Mouse (Mus musculus): ENCODE results near the gene Btn1a1.

Gene Btn1a1

GRCm38 (mm10) chr13:23465600-23466109 is at the start of gene Btn1a1:
Btn1a1 (minus strand) TSS chr13:23465901.
- no peak for DNase-seq (ENCODE audit: low spot score in 2 of 2)

- DNase-seq (ENCODE audit: low spot score in 2 of 2) = no peak
Measured at GRCm38 (mm10) chr13:23515281-23515680, 49.6 kb upstream of the Btn1a1 start.

GRCm38 (mm10) chr13:23513517-23513916 is 47.8 kb upstream of the Btn1a1 start:
- no peak for DNase-seq (ENCODE audit: low spot score in 2 of 2)

- no peak for DNase-seq (ENCODE audit: low spot score in 2 of 2)
Measured at GRCm38 (mm10) chr13:23510127-23510526, 44.4 kb upstream of the Btn1a1 start.

GRCm38 (mm10) chr13:23506819-23507515 is 41.3 kb upstream of the Btn1a1 start:
- no peak for DNase-seq (ENCODE audit: low spot score in 2 of 2)

GRCm38 (mm10) chr13:23506351-23506750 is 40.6 kb upstream of the Btn1a1 start:
- DNase-seq (ENCODE audit: low spot score in 2 of 2) = peak in 1 of 2 experiments; percentile 33

- DNase-seq (ENCODE audit: low spot score in 2 of 2) = no peak
Measured at GRCm38 (mm10) chr13:23505662-23506345, 40.1 kb upstream of the Btn1a1 start.

GRCm38 (mm10) chr13:23503797-23504196 is 38.1 kb upstream of the Btn1a1 start:
- peak; percentile 77 to 89 for DNase-seq (ENCODE audit: low spot score in 2 of 2)

GRCm38 (mm10) chr13:23502916-23503315 is 37.2 kb upstream of the Btn1a1 start:
- DNase-seq (ENCODE audit: low spot score in 2 of 2) = no peak

- no peak for DNase-seq (ENCODE audit: low spot score in 2 of 2)
Measured at GRCm38 (mm10) chr13:23502031-23502567, 36.4 kb upstream of the Btn1a1 start.

- no peak for DNase-seq (ENCODE audit: low spot score in 2 of 2)
Measured at GRCm38 (mm10) chr13:23501511-23501910, 35.8 kb upstream of the Btn1a1 start.

- peak; percentile 91 to 94 for DNase-seq (ENCODE audit: low spot score in 2 of 2)
Measured at GRCm38 (mm10) chr13:23500424-23501200, 34.9 kb upstream of the Btn1a1 start.

GRCm38 (mm10) chr13:23499943-23500342 is 34.2 kb upstream of the Btn1a1 start:
- no peak for DNase-seq (ENCODE audit: low spot score in 2 of 2)

- DNase-seq (ENCODE audit: low spot score in 2 of 2) = no peak
Measured at GRCm38 (mm10) chr13:23498653-23499052, 33.0 kb upstream of the Btn1a1 start.

GRCm38 (mm10) chr13:23497656-23498321 is 32.1 kb upstream of the Btn1a1 start:
- DNase-seq (ENCODE audit: low spot score in 2 of 2) = peak; percentile 59 to 77

- no peak for DNase-seq (ENCODE audit: low spot score in 2 of 2)
Measured at GRCm38 (mm10) chr13:23495526-23495925, 29.8 kb upstream of the Btn1a1 start.

GRCm38 (mm10) chr13:23491990-23492389 is 26.3 kb upstream of the Btn1a1 start:
- DNase-seq (ENCODE audit: low spot score in 2 of 2) = no peak

GRCm38 (mm10) chr13:23491263-23491662 is 25.6 kb upstream of the Btn1a1 start:
- no peak for DNase-seq (ENCODE audit: low spot score in 2 of 2)

GRCm38 (mm10) chr13:23490863-23491262 is 25.2 kb upstream of the Btn1a1 start:
- DNase-seq (ENCODE audit: low spot score in 2 of 2) = peak; percentile 19 to 27

- DNase-seq (ENCODE audit: low spot score in 2 of 2) = peak; percentile 66 to 78
Measured at GRCm38 (mm10) chr13:23488400-23489322, 23.0 kb upstream of the Btn1a1 start, which contains the start of gene Btn2a2. Btn2a2 (minus strand) TSS chr13:23488857.
